Mouse (Mus musculus): ENCODE results near the gene Pask.
"Not testable (repeated sequence)": the region's sequence is repeated elsewhere in the genome, so short reads cannot be mapped to it uniquely, and the experiment has no call there.

Gene Pask

GRCm38 (mm10) chr1:93342648-93343503 is at the start of gene Pask, which contains the start of gene Ppp1r7:
TSS of gene Pask (minus strand) at chr1:93343482.
TSS of gene Ppp1r7 (plus strand) at chr1:93342854.
- DNase-seq (ENCODE audit: low read depth): peak; percentile 95

- DNase-seq (ENCODE audit: low read depth): no peak
These were observed 45.6 kb upstream of the Pask start for GRCm38 (mm10) chr1:93388906-93389305.

- no peak for DNase-seq (ENCODE audit: low read depth)
These were observed 43.9 kb upstream of the Pask start for GRCm38 (mm10) chr1:93387198-93387597.

- no peak for DNase-seq (ENCODE audit: low read depth)
These were observed 35.8 kb upstream of the Pask start for GRCm38 (mm10) chr1:93379117-93379516.

GRCm38 (mm10) chr1:93377307-93377706 is 34.0 kb upstream of the Pask start:
- no peak for DNase-seq (ENCODE audit: low read depth)

GRCm38 (mm10) chr1:93373665-93374064 is 30.4 kb upstream of the Pask start, which contains the start of gene Ano7:
TSS of gene Ano7 (plus strand) at chr1:93373930.
- no peak for DNase-seq (ENCODE audit: low read depth)

DNA sequence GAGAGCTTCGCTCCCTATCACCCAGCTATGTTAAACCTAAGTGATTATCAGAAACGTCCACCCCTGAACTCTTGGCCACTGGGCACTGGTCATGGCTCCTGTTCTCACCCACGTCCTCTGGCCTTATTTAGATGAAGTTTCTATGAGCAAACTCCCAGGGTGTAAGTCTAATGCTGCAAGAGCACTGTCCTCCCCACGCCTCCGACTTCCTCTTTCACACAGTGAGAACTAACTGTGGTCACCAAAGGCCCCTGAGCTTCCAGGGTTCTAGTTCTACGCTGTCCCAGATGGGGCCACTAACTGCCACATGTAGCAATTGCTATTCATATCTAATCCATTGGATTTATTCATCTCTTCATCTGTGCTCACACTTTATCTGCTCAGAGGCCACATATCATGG is 22.4 kb upstream of the Pask start:
- no peak for DNase-seq (ENCODE audit: low read depth)

DNA sequence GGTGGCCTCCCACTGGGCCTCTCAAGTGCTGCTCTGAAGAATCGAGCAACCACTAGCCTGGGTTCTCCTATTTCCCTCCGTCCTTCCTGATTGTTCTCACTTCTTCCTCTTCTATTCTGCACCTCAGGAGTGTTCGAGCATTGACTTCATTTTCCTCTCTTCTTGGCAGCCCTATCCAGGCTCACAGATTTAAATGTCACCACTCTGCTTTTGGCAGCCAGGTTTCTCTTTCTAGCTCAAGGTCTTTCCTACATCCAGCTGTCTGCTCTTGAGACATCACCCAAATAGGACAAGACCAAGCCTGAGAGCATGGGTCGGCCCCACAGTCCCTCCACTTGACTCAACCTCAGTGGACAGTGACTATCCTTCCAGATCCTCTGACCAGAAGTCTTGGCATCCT is 19.4 kb upstream of the Pask start:
- DNase-seq (ENCODE audit: low read depth): no peak

- no peak for DNase-seq (ENCODE audit: low read depth)
These were observed 9.4 kb upstream of the Pask start for GRCm38 (mm10) chr1:93352724-93353123.

DNA sequence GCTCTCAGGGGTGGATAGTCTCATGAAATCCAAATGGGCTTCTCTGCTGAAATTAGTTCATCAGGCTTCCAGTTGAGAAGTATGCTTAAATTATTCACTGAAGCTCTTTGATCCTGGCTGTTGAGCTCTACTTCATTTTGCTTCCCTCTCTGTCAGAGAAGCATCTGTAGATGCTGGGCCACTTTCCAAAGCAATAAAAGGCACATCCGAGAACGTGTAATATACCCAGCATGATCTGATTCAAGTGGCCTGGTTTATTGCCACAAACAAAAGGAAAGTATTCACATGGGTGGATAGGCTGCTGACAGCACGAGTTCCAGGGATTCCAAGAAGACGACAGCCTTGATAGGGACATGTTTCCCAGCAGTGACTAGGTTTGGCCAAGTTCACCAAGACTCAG is 6.4 kb upstream of the Pask start:
- no peak for DNase-seq (ENCODE audit: low read depth)

DNA sequence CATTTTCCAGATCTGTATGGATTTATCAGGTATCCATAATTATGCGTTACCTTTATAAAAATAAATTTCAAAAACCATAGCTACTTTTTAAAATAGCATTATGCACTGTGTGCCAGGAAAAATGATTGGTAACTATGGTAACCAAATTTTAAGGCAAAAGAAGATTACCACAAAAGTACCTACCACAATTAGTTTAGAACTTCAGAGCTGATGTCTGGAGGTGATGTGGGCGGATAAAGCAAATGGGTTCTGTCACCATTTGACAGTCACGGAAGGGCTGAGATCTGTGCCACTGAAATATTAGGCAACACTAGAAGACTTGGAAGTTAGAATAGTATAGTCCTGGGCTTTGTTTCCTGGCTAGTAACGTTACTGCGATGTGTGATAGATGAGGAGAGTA is 3.9 kb upstream of the Pask start:
- DNase-seq (ENCODE audit: low read depth): no peak

- peak; percentile 95 for DNase-seq (ENCODE audit: low read depth)
These were observed 294 bp upstream of the Pask start for GRCm38 (mm10) chr1:93343504-93344047.

GRCm38 (mm10) chr1:93334621-93335020 is 8.7 kb downstream of the Pask start:
- DNase-seq (ENCODE audit: low read depth): no peak

DNA sequence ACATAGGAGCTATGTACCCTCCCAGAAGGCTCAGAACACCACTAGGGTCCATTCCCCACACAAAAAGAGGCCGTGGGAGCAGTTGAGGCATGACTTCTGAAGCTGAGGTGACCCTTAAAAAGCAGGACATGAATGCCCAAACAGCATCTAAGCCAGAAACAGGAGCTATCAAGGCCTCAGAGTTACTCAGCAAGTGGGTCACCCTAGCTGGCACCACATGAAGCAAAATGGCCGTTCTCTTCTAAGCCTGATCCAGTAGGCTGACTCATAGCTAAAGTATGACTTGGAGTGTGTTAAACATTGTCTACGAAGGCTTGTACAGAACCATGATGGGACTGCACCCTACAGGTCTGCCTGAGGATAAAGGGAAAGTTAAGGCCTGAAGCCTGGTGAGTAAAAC is 16.8 kb downstream of the Pask start:
- no peak for DNase-seq (ENCODE audit: low read depth)

DNA sequence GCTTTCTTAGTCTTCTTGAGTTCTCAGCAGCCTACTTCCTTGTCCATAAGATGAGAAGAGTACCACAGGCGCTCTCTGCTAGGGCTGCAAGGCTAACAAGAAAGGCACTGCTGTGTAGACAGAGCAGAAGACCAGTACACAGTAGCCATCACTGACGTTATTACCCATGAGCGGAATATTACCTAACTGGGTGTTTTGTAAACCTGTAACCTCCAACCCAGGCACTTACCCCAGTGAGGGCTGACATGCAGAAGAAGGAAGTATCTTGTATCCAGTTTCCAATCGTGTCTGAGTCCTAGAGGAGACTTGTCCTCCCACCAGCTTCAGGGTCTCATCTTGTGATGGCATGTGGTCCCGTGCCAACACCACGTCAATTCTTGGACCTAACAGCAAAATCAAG is 19.3 kb downstream of the Pask start:
- DNase-seq (ENCODE audit: low read depth): no peak

GRCm38 (mm10) chr1:93305581-93306337 is 37.5 kb downstream of the Pask start, which contains the start of gene Mterf4:
TSS of gene Mterf4 (minus strand) at chr1:93305915.
- DNase-seq (ENCODE audit: low read depth): peak; percentile 83

DNA sequence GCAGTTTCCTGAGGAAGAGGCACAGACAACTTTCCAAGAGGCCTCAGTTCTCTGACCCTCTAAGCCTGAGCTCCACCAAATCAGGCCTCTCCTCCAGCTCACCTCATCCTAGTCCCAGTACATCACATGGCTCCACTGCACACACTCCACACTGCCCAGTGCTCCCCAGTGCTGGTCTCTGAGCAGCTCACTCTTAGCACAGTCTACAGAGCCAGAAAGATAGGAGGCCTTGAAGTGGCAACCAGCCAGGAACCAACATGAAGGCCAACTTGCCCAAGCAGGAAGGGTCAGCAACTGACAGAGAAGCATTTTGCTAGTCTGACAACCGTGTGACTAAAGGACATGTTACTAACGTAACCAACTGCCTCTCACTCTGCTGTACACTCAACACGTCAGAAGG is 42.7 kb downstream of the Pask start:
- no peak for DNase-seq (ENCODE audit: low read depth)

GRCm38 (mm10) chr1:93299791-93300190 is 43.5 kb downstream of the Pask start:
- DNase-seq (ENCODE audit: low read depth): no peak

DNA sequence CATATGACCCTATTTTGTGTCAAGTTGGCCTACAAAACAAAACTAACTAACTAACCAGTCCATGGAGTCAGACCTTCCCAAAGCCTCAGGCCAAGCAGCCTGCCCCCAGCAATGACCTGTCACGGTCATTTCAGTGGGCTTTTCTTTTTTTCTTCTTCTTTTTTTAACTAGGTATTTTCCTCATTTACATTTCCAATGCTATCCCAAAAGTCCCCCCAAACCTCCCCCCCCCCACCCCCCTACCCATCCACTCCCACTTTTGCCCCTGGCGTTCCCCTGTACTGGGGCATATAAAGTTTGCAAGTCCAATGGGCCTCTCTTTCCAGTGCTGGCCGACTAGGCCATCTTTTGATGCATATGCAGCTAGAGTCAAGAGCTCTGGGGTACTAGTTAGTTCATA is 48.8 kb downstream of the Pask start:
- not testable (repeated sequence) for DNase-seq (ENCODE audit: low read depth)

- DNase-seq (ENCODE audit: low read depth): no peak
These were observed 51.3 kb downstream of the Pask start for GRCm38 (mm10) chr1:93292006-93292405.

GRCm38 (mm10) chr1:93291591-93291990 is 51.7 kb downstream of the Pask start:
- no peak for DNase-seq (ENCODE audit: low read depth)

DNA sequence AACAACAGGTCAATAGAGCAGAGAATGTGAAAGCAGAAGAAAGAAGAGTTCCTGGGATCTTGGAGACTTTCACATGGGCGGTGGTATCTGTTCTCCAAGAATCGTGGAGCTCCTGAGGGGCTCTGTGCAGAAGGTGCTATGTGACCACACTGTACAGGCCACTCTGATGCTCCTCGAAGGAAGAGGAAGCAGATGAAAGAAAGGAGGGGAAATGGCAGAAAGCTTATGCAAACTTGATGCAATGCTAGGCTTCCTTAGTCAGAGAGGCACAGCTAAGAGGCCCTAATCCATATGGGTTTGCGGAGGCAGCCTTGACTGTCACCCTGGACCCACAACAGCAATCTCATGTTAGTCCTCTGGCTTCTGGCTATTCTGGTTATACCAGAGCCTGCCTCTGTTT is 52.3 kb downstream of the Pask start:
- DNase-seq (ENCODE audit: low read depth): no peak

GRCm38 (mm10) chr1:93289678-93290214 is 53.5 kb downstream of the Pask start:
- no peak for DNase-seq (ENCODE audit: low read depth)
